Mouse (Mus musculus) forebrain, embryonic 14.5 days (tissue): ENCODE data around the gene Taar6. TPM values are rescaled to one million over a fixed set of nuclear protein-coding genes. Genes with fewer than 3 reads are reported as not detected.

Source experiments
- ATAC-seq: fragments of 200-750 bp; cut with Nextera tagmentation; 2 replicates; pipeline ENCODE4 v1.8.0; 2017; ENCODE audit warnings: mild to moderate bottlenecking, moderate library complexity
- DNase-seq: peaks from one replicate; pipeline ENCODE4 v3.0.0-alpha.2; 2015; ENCODE audit warnings: low spot score
- H3K27ac ChIP-seq: fragments of 300-500 bp; sonication (generic); 2 replicates; pipeline ENCODE4 v1.5.1; 2014; ENCODE audit warnings: low read depth, mild to moderate bottlenecking, control low read depth, low read length, moderate library complexity
- H3K27me3 ChIP-seq: fragments of 300-500 bp; sonication (generic); replicated peaks from 2 replicates; pipeline ENCODE4 v1.6.1; 2014; ENCODE audit warnings: low read length, control low read depth, mixed read lengths; ENCODE audit not compliant: control insufficient read depth, insufficient read depth
- H3K36me3 ChIP-seq: fragments of 300-500 bp; sonication (generic); 2 replicates; pipeline ENCODE4 v1.6.1; 2014; ENCODE audit warnings: low read length, control low read depth; ENCODE audit not compliant: control insufficient read depth, insufficient read depth
- H3K4me1 ChIP-seq: fragments of 300-500 bp; sonication (generic); 2 replicates; pipeline ENCODE4 v1.6.1; 2014; ENCODE audit warnings: antibody characterized with exemption, low read length, control low read depth; ENCODE audit not compliant: control insufficient read depth, insufficient read depth
- H3K4me2 ChIP-seq: fragments of 300-500 bp; sonication (generic); 2 replicates; pipeline ENCODE4 v1.6.1; 2014; ENCODE audit warnings: mild to moderate bottlenecking, control low read depth, low read length
- H3K4me3 ChIP-seq: fragments of 300-500 bp; sonication (generic); 2 replicates; pipeline ENCODE4 v1.5.1; 2014; ENCODE audit warnings: low read depth, low read length, control low read depth
- H3K9ac ChIP-seq: fragments of 300-500 bp; sonication (generic); 2 replicates; pipeline ENCODE4 v1.6.1; 2014; ENCODE audit warnings: mild to moderate bottlenecking, low read length, control low read depth, moderate library complexity
- H3K9me3 ChIP-seq: fragments of 300-500 bp; sonication (generic); replicated peaks from 2 replicates; pipeline ENCODE4 v1.6.1; 2016; ENCODE audit warnings: low read length, control low read depth, mixed read lengths; ENCODE audit not compliant: control insufficient read depth
- WGBS: fragments of 180-500 bp; shearing (Covaris S2); extraction: QIAGEN DNeasy Blood & Tissue Kit; methylation state at CpG from one replicate; pipeline ENCODE4 v1.1.7; 2014; 5-methylcytosine and 5-hydroxymethylcytosine counted together
- polyA plus RNA-seq: library from polyadenylated mRNA; unstranded; fragments of >200 nt; fragmentation: Nextera tagmentation; extraction: Ambion mirVana; gene quantifications from 2 replicates; pipeline ENCODE4 v1.2.1, GENCODE M21; 2014

The Taar6 gene
- polyA plus RNA-seq, 1 experiment from 2014 or later = not detected

- H3K4me2 ChIP-seq = no peak overlapping the region
- H3K27ac ChIP-seq = no peak overlapping the region
- H3K9ac ChIP-seq = no peak overlapping the region
- no peak overlapping the region for H3K4me3 ChIP-seq
- DNase-seq = peak; percentile 82
- H3K36me3 ChIP-seq = no peaks in the 10 kb centered on the region
- 44% methylated on average over 16 of the region's 16 CpGs for WGBS
- ATAC-seq = peak; percentile 89
- no peaks in the 10 kb centered on the region for H3K9me3 ChIP-seq
- H3K4me1 ChIP-seq = no peaks in the 10 kb centered on the region
- H3K27me3 ChIP-seq = no peaks in the 10 kb centered on the region
Observed at GRCm38 (mm10) chr10:23978901-23979705, 6.3 kb downstream of the Taar6 start.

DNA sequence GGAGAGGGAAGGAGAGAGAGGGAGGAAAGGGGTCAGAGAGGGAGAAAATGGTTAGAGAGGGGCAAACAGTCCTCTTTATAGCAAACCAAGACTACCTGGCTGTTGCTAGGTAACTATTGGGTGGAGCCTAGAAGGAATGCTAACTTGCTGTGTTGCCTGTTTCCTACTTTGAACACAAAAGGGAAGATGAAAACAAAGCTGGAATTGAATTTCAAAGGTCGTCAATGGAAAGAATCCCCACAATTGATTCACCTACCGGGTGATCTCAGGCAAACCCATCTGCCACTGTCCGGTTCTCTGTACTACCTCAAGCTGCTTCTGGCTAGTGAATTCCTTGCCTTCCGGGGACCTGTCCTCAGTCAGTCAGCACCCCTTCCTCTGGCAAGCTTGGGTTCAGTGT, 7.5 kb downstream of the Taar6 start:
- Histone ChIP-seq H3K4me3 (no peak overlapping the region), H3K27me3 (no peaks in the 10 kb centered on the region), H3K4me2 (no peak overlapping the region), H3K9ac (no peak overlapping the region), H3K27ac (no peak overlapping the region), H3K4me1 (no peaks in the 10 kb centered on the region), H3K36me3 (no peaks in the 10 kb centered on the region), H3K9me3 (no peaks in the 10 kb centered on the region)
- no peak for DNase-seq
- WGBS = 40% methylated on average over 4 of the region's 4 CpGs
- ATAC-seq = no peak

DNA sequence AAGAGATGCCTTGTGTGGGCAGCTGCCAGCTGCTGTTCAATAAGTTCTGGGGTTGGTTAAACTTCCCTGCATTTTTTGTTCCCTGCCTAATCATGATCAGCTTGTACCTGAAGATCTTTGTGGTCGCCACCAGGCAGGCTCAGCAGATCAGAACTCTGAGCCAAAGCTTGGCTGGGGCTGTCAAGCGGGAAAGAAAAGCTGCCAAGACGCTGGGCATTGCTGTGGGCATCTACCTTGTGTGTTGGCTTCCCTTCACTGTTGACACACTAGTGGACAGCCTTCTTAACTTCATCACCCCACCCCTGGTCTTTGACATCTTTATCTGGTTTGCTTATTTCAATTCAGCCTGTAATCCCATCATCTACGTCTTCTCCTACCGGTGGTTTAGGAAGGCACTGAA, 14.2 kb downstream of the Taar6 start:
- no peak for DNase-seq
- H3K4me1 ChIP-seq = no peaks in the 10 kb centered on the region
- no peaks in the 10 kb centered on the region for H3K36me3 ChIP-seq
- H3K27me3 ChIP-seq = no peaks in the 10 kb centered on the region
- H3K4me2 ChIP-seq = no peak overlapping the region
- H3K4me3 ChIP-seq = no peak overlapping the region
- no peak overlapping the region for H3K27ac ChIP-seq
- H3K9me3 ChIP-seq = no peaks in the 10 kb centered on the region
- WGBS = 89% methylated on average over 5 of the region's 5 CpGs
- no peak for ATAC-seq
- no peak overlapping the region for H3K9ac ChIP-seq

- Histone ChIP-seq H3K27me3 (no peaks in the 10 kb centered on the region), H3K27ac (no peak within 1 kb of the TSS), H3K4me3 (no peak within 1 kb of the TSS), H3K4me1 (no peaks in the 10 kb centered on the region), H3K9me3 (no peaks in the 10 kb centered on the region), H3K4me2 (no peak within 1 kb of the TSS), H3K36me3 (no peaks in the 10 kb centered on the region), H3K9ac (no peak within 1 kb of the TSS)
- no peak for ATAC-seq
- no peak for DNase-seq
- 94% methylated on average over 11 of the region's 11 CpGs for WGBS
Observed at GRCm38 (mm10) chr10:23970656-23971165, 14.7 kb downstream of the Taar6 start, which contains the start of gene Taar5. TSS of gene Taar5 (plus strand) at chr10:23970706.

GRCm38 (mm10) chr10:23964921-23965610, 20.4 kb downstream of the Taar6 start:
- ATAC-seq = no peak
- Histone ChIP-seq H3K4me2 (no peak overlapping the region), H3K4me3 (no peak overlapping the region), H3K4me1 (no peaks in the 10 kb centered on the region), H3K9ac (no peak overlapping the region), H3K27me3 (no peaks in the 10 kb centered on the region), H3K36me3 (no peaks in the 10 kb centered on the region), H3K9me3 (no peaks in the 10 kb centered on the region), H3K27ac (no peak overlapping the region)
- WGBS = 95% methylated on average over 6 of the region's 6 CpGs
- no peak for DNase-seq

- Histone ChIP-seq H3K4me3 (no peak overlapping the region), H3K9me3 (no peaks in the 10 kb centered on the region), H3K36me3 (no peaks in the 10 kb centered on the region), H3K4me1 (no peaks in the 10 kb centered on the region), H3K27me3 (no peaks in the 10 kb centered on the region), H3K4me2 (no peak overlapping the region), H3K9ac (no peak overlapping the region), H3K27ac (no peak overlapping the region)
- peak; percentile 78; the same call in 1 of the 2 replicates for ATAC-seq
- WGBS = 43% methylated on average over 3 of the region's 3 CpGs
- DNase-seq = peak; percentile 63
Observed at GRCm38 (mm10) chr10:23963444-23963843, 22.0 kb downstream of the Taar6 start.

DNA sequence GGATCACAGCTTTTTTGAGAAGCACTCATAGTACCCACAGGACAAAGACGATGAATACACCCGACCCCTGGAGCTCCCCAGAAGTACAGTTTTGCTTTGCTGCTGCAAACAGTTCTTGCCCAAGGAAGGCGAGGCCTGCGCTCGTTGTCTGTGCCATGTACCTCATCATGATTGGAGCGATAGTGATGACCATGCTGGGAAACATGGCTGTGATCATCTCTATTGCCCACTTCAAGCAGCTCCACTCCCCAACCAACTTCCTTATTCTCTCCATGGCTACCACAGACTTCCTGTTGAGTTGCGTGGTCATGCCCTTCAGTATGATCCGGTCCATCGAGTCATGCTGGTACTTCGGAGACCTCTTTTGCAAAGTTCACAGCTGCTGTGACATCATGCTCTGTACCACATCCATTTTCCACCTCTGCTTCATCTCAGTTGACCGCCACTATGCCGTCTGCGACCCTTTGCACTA, 25.0 kb downstream of the Taar6 start, which contains the start of gene Taar4:
Gene Taar4, plus strand, starts transcription at position 51 of the 472 bp plus-strand sequence.
- Histone ChIP-seq H3K36me3 (no peaks in the 10 kb centered on the region), H3K27me3 (no peaks in the 10 kb centered on the region), H3K4me2 (no peak within 1 kb of the TSS), H3K4me1 (no peaks in the 10 kb centered on the region), H3K9me3 (no peaks in the 10 kb centered on the region), H3K27ac (no peak within 1 kb of the TSS), H3K4me3 (no peak within 1 kb of the TSS), H3K9ac (no peak within 1 kb of the TSS)
- DNase-seq (no peak), ATAC-seq (no peak)
- WGBS = 95% methylated on average over 13 of the region's 13 CpGs

GRCm38 (mm10) chr10:23959071-23959470, 26.4 kb downstream of the Taar6 start:
- WGBS = 67% methylated on average over 3 of the region's 3 CpGs
- DNase-seq = no peak

More at GRCm38 (mm10) chr10:23959071-23959470, 26.4 kb downstream of the Taar6 start:
- no peaks in the 10 kb centered on the region for H3K9me3 ChIP-seq
- ATAC-seq = no peak
- H3K9ac ChIP-seq = no peak overlapping the region
- no peak overlapping the region for H3K4me3 ChIP-seq
- H3K4me2 ChIP-seq = no peak overlapping the region
- no peaks in the 10 kb centered on the region for H3K27me3 ChIP-seq
- H3K36me3 ChIP-seq = no peaks in the 10 kb centered on the region
- H3K27ac ChIP-seq = no peak overlapping the region
- no peaks in the 10 kb centered on the region for H3K4me1 ChIP-seq
